Mouse (Mus musculus) gastrocnemius, postnatal 14 days (tissue): ENCODE data around the gene Adcy2. TPM values are rescaled to one million over a fixed set of nuclear protein-coding genes. Genes with fewer than 3 reads are reported as not detected.

ENCODE experiments used
- DNase-seq: peaks from one replicate; pipeline ENCODE4 v3.0.0; 2021; ENCODE audit warnings: mixed read lengths
- intact Hi-C: fragments of 180-260 bp; cut with DNase I; formaldehyde crosslinking; loops from one replicate; pipeline ENCODE4 v1.15.1; 2025; ENCODE audit warnings: low total_unique reads
- total RNA-seq, 2 experiments: library from RNA; stranded (reverse); gene quantifications; 2 replicates each; pipeline ENCODE4 v1.2.3; 2021

The Adcy2 gene
- total RNA-seq, 2 experiments from 2014 or later, result 32.8 to 33.0 TPM

DNA sequence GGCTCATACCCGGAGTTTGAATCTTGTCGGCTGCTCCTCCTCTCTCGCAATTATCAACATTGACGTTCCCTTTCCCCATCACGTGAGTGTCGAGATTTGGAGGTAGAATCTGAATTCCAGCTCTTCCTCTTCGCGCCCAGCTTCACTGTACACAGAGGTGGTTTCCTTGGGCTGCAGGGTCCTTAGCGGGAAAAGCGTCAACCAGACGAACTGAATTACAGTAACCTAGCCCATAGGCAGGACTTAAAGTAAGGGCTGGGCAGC, 416.9 kb downstream of the Adcy2 start:
- DNase-seq, result no peak
- intact Hi-C loops, result no loop called here

DNA sequence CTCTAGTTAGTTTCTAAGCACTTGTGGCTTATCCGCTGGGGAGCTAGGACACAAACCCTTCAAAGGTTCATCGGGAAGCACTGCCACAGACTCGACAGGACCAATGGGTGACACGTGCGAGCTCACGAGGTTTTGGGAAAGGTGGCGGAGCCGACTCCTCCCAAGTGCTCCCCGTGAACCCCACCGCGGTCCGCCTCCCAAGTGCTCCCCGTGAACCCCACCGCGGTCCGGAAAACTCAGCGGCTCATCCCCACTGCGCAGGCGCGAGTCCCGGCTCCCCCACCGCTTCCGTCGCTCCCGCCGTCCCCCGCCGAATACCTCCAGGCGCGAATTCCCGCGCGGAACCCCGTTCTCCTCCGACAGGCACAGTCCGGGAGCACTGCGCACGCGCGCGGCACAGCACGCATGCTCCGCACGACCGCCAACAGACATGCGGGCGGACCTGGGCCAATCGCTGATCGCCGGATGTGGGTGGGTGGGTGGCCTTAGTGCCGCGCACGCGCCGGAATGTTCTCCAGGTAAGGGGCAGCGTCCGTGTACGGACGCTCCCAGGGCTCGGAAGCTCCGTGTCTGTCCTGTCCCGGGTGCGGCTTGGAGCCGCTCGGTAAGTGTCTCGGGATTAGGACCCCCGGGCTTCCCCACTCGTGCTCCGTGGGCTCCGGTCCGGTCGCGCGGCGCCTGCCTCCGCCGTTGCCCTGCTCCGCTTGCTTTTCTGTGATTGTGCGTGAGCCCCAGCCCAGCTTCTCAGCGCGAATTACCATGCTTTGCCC, 417.4 kb downstream of the Adcy2 start, which contains the start of the genes Mtrr and Fastkd3:
Gene Mtrr, minus strand, starts transcription at position 403 of the 770 bp plus-strand sequence.
Gene Fastkd3, plus strand, starts transcription at position 488 of the 770 bp plus-strand sequence.
- DNase-seq, result peak; percentile 98
- intact Hi-C loops, result no loop called here

DNA sequence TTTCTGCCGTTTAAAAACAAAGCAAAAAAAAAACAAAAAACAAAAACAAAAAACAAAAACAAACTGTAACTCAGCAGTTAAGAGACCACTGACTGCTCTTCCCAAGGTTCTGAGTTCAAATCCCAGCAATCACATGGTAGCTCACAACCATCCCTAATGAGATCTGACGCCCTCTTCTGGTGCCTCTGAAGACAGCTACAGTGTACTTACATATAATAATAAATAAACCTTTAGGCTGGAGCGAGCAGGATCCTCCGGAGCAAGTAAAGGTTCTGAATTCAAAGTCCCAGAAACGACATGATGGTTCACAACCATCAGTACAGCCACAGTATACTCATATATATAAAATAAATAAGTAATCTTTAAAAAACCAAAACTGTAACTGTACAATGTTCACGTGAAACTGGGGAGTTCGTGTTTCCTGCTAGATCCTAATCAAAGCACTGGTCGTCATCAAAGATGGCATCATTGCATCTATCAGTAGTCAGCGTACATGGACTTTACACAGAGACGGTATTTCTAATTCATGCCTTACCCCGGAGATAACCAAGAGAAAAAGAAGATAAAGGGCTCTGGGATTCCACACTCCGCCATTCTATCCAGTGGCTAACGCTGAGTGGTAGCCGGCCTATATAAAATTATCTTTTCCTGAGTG, 418.1 kb downstream of the Adcy2 start:
- intact Hi-C loops, result no loop called here
- no peak for DNase-seq

DNA sequence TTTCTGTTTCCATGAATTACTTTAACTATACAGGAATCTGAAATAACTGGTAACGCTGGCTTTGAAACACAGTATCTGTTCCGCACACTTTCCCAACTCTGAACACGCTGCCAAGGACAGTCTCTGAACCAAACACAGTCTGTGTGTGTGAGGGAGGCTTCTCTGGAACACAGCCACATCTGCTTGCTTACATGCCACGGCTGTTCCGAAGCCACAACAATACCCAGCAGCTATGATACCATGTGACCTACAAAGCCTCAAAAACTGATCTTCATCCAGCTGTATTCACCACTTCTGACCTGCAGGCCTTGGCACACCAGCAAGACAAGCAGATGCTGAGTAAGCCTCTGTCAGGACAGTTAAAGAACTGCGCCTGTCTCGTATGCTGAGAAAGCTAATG, 421.4 kb downstream of the Adcy2 start:
- DNase-seq, result no peak
- intact Hi-C loops, result no loop called here

DNA sequence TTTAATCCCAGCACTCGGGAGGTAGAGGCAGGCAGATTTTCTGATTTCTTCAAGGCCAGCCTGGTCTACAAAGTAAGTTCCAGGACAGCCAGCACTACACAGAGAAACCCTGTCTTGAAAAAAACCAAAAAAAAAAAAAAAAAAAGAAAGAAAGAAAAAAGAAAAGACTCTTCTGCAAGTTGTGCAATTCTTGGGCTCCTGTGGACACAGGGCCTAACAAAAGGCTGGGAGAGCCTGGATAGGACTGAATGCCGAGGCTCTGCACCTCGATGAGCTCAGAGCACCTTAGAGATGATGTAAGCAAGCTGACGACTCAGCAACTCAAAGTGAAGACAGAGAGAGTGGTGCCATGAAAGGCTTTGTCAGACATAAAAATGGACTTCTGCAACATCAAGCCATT, 424.9 kb downstream of the Adcy2 start:
- no peak for DNase-seq
- intact Hi-C loops, result no loop called here

DNA sequence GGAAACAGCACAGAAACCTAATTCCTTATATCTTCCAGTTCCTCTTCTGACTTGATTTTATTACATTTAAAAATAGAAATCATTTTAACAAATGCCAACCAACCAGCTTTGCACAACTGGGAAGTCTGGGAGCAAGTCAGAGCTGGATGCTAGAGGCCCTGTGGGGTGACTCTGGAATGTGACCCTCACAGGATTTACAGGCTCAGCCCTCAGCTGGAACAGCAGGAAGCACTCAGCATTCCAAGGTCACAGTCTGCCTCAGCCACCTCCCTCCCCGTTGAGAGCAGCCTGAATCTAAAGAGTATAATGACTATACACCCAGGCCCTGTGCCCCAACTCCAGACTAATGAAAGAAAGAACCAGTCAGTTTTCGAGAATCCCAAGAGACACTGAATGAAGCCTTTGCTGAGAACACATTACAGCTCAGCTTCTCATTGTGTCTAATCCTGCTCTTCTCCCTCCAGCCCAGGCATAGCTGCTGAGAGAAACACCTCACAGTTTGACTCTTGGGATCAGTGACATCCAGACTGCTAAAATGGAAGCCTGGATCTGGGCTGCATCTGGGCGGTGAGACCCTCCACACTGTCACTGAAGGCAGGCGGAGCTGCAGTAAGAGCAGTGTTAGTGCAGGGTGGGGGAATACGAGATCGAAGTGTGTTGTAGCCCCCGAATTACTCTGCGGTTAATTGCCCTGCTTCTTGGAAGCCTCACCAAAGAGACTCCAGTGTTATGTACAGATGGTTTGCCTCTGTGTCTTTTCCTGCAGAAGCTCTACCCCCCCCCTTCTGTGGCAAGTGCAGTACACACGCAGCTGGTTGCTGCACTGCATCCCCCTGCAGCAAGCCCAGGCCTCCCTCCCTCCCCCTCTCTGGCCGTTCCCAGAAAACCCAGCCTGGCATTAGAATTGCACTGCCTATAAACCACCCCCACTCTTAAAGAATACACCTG, 426.1 kb downstream of the Adcy2 start:
- DNase-seq, result no peak
- intact Hi-C loops, result no loop called here

DNA sequence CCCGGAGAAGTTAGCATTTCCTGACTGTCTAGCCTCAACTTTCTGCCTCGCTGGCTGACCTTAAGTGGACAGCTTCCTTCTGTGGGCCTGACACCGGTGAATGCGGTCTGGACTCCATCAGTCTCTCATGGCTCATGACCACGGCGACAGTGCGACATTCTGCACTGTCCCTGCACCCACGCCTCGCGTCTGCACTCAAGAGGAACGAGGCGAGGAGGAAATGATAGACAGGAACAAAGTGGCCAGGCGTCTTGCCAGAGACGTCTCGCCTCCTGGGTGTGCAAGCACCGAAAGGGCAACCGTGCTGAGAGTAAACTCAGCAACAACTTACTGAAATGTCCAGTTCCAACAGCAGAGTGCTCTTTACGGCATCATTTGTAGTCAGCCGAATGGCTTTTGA, 427.1 kb downstream of the Adcy2 start:
- no peak for DNase-seq
- intact Hi-C loops, result no loop called here
